Mouse (Mus musculus): ENCODE measurements at regions not wholly inside any gene's neighbourhood (a gene's known extent, or its start where the extent isn't known, plus 50 kb on each side); places are given as distances from the start of the nearest gene placed in this dataset.
A peak's percentile ranks its signal among the peaks of the same experiment; 100 is the strongest.

GRCm38 (mm10) chr13:107835756-107836385 lies 208.4 kb upstream of the Smim15 start:
- DNase-seq (ENCODE audit: extremely low spot score) = no peak

GRCm38 (mm10) chr13:107831997-107832396 lies 212.2 kb upstream of the Smim15 start:
- no peak for DNase-seq (ENCODE audit: extremely low spot score)

- peak; percentile 89 for DNase-seq (ENCODE audit: extremely low spot score)
Measured at GRCm38 (mm10) chr13:107831221-107831681, 213.0 kb upstream of the Smim15 start.

GRCm38 (mm10) chr13:107830281-107830680 lies 214.0 kb upstream of the Smim15 start:
- no peak for DNase-seq (ENCODE audit: extremely low spot score)

- DNase-seq (ENCODE audit: extremely low spot score) = no peak
Measured at GRCm38 (mm10) chr13:107829861-107830260, 214.4 kb upstream of the Smim15 start.

- no peak for DNase-seq (ENCODE audit: extremely low spot score)
Measured at GRCm38 (mm10) chr13:107825636-107826035, 218.6 kb upstream of the Smim15 start.

GRCm38 (mm10) chr13:107823342-107823741 lies 220.9 kb upstream of the Smim15 start:
- no peak for DNase-seq (ENCODE audit: extremely low spot score)

- DNase-seq (ENCODE audit: extremely low spot score) = no peak
Measured at GRCm38 (mm10) chr13:107822198-107822597, 222.0 kb upstream of the Smim15 start.

GRCm38 (mm10) chr13:107813562-107814161 lies 230.6 kb upstream of the Smim15 start:
- DNase-seq (ENCODE audit: extremely low spot score) = no peak

- DNase-seq (ENCODE audit: extremely low spot score) = no peak
Measured at GRCm38 (mm10) chr13:107812014-107812413, 232.2 kb upstream of the Smim15 start.

GRCm38 (mm10) chr13:107810802-107811192 lies 233.4 kb upstream of the Smim15 start:
- DNase-seq (ENCODE audit: extremely low spot score) = no peak

- no peak for DNase-seq (ENCODE audit: extremely low spot score)
Measured at GRCm38 (mm10) chr13:107810060-107810801, 234.0 kb upstream of the Smim15 start.

- no peak for DNase-seq (ENCODE audit: extremely low spot score)
Measured at GRCm38 (mm10) chr13:107808961-107809360, 235.3 kb upstream of the Smim15 start.

GRCm38 (mm10) chr13:107804418-107804817 lies 239.8 kb upstream of the Smim15 start:
- DNase-seq (ENCODE audit: extremely low spot score) = no peak

- peak; percentile 38 for DNase-seq (ENCODE audit: extremely low spot score)
Measured at GRCm38 (mm10) chr13:107799199-107799945, 244.9 kb upstream of the Smim15 start.

- no peak for DNase-seq (ENCODE audit: extremely low spot score)
Measured at GRCm38 (mm10) chr13:107798144-107798543, 246.1 kb upstream of the Smim15 start.

GRCm38 (mm10) chr13:107795516-107795915 lies 248.7 kb upstream of the Smim15 start:
- DNase-seq (ENCODE audit: extremely low spot score) = no peak

GRCm38 (mm10) chr13:107791770-107792169 lies 252.5 kb upstream of the Smim15 start:
- DNase-seq (ENCODE audit: extremely low spot score) = no peak

- no peak for DNase-seq (ENCODE audit: extremely low spot score)
Measured at GRCm38 (mm10) chr13:107784971-107785370, 259.3 kb upstream of the Smim15 start.

GRCm38 (mm10) chr13:107781741-107782140 lies 262.5 kb upstream of the Smim15 start:
- DNase-seq (ENCODE audit: extremely low spot score) = no peak

GRCm38 (mm10) chr13:107781221-107781620 lies 263.0 kb upstream of the Smim15 start:
- DNase-seq (ENCODE audit: extremely low spot score) = no peak

- DNase-seq (ENCODE audit: extremely low spot score) = no peak
Measured at GRCm38 (mm10) chr13:107779591-107779990, 264.7 kb upstream of the Smim15 start.

All from embryo, embryonic 9.5 days (tissue).